Mouse (Mus musculus): ENCODE results near the gene Fam149a. TPM values are rescaled to one million over a fixed set of nuclear protein-coding genes. Genes with fewer than 3 reads are reported as not detected.

The Fam149a gene
- 10.0 and 10.1 TPM in 2 replicates for polyA plus RNA-seq (2021; fragmentation: Nextera tagmentation)
- long read RNA-seq, experiment 1, transcript Fam149a-203 (14 exons, 2,661 nt) = major isoform, 7 of 16 reads
- long read RNA-seq, experiment 1, partial matches to known transcripts = 5 of 16 reads
- long read RNA-seq, experiment 1, other reads (novel, unspliced or antisense) = 4 of 16 reads
- long read RNA-seq, experiment 2, full-length matches to known transcripts = 48 of 59 reads
- long read RNA-seq, experiment 2, partial matches to known transcripts = 5 of 59 reads
- long read RNA-seq, experiment 2, other reads (novel, unspliced or antisense) = 6 of 59 reads

DNA sequence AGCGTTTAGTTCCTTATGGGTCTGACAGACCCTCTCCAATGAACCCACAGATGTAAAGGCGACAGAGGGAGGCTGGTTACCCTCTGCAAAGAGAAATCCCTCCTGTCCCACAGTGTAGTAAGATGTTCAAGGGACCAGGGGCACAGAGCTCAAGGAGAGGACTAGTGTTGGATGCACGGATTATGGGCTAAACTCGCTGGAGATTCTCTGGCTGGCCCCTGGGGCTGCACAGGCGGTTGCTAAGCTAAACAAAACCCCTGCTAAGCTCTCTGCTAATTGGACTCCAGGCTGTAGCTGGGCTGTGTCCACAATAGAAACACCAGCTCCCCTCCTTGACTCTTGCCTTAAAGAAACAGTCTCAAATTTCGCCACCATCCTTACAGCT, at the start of gene Fam149a:
TSS of gene Fam149a (minus strand) at position 329 of the 385 bp plus-strand sequence.

DNA sequence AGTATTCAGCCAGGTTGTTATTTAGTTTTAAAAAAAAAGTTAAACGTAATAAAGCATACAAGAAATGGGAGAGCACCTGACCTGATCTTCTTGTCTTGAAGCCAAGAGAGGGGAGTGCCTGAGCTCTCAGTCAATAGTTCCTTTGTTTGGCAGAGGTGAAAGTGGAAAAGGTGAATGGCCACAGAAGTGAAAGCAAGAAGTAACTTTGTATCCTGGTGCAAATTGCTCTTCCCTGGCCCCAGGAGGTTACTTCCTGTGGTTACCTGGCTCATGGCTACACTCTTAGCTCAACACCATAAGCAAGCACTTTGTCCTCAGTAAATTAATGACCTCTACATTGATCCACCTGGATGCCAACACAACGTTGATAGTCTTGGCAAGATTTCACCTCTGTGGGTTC, 28.8 kb upstream of the Fam149a start, which contains the start of gene Tlr3:
TSS of gene Tlr3 (minus strand) at position 199 of the 400 bp plus-strand sequence.

DNA sequence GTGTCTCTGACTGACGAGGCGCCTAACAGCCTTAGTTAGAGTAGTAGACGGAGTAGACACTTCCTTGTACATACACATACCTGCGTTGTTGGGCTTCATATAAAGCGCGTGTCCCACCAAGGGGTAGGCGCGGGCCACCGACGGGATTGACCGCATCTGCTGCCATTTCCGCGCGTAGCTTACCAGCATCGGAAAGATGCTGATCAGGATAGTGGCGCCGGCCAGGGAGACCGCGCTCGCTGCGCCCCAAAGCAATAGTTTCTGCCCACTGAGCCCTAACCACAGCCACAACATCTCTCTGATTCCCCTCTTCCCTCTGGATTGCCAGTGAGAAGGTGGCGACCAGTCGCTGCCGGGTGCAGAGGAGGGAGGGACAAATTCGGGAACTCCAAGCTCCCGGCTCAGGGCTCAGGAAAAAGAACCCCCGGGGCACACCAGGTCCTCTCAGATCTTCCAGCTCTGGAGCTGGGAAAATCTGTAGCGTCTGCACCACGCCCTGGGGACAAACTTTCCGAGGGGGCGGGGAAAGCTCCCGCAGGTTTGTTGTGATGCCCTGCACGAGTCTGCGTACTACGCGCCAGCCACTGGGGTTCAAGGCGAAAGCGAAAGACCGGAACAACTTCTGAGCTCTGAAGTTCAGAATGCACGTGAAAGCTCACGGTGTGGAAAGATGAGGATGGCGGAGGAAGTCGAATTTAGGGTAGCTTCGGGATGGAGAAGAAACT, 49.2 kb downstream of the Fam149a start, which contains the start of gene Cyp4v3:
TSS of gene Cyp4v3 (minus strand) at position 532 of the 725 bp plus-strand sequence.

DNA sequence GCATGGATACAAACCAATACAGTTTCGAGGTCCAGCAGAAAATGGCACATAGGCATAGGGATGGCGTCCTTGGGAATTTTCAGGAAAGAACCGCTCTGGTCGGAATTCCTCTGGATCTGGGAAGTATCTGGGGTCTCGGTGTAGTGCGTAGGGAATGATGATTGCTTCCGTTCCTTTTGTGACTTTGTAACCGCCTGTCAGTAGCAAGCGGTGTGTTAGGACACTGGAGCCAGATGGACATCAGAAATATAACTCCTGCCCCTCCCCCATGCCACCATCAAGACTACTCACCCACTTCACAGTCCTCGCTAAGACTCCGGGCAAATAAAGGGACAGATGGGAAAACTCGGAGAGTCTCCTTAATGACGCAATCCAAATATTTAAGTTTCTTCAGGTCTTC, 73.7 kb downstream of the Fam149a start, which contains the start of gene Gm45753:
TSS of gene Gm45753 (minus strand) at position 101 of the 400 bp plus-strand sequence.

DNA sequence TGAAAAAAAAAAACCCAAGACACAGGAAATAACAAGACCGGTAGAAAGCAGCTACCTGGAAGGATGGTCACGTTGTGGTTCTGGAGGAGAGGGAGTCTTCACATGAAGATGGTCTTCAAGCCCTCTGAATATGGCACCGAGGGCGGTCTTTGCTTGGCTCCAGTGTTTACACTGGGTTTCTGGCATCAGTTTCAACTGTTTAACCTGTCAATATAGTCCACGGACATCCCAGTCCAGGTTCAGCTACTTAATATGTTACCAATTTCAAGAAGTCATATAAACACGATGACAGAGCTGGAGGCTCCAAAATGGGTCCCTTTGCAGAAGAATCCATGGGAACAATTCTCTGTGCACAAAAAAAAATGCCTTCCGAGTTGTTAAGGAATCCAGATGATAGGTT, 87.4 kb downstream of the Fam149a start, which contains the start of gene Klkb1:
TSS of gene Klkb1 (minus strand) at position 173 of the 400 bp plus-strand sequence.

Other genes with a start within 250 kb of the Fam149a start
- not detected in 2 replicates for gene F11, start 120.3 kb downstream of the Fam149a start, polyA plus RNA-seq (2021; fragmentation: Nextera tagmentation)
- gene Klkb1, start 87.4 kb downstream of the Fam149a start, polyA plus RNA-seq (2021; fragmentation: Nextera tagmentation) = 0.06 and 0.09 TPM in 2 replicates
- not detected in 2 replicates for gene Gm45753, start 73.8 kb downstream of the Fam149a start, polyA plus RNA-seq (2021; fragmentation: Nextera tagmentation)
- gene Cyp4v3, start 49.1 kb downstream of the Fam149a start, polyA plus RNA-seq (2021; fragmentation: Nextera tagmentation) = 4.2 and 4.6 TPM in 2 replicates
- 12.6 and 13.6 TPM in 2 replicates for gene Tlr3, start 28.8 kb upstream of the Fam149a start, polyA plus RNA-seq (2021; fragmentation: Nextera tagmentation)
- gene Sorbs2, start 125.5 kb upstream of the Fam149a start, polyA plus RNA-seq (2021; fragmentation: Nextera tagmentation) = 40.2 and 43.5 TPM in 2 replicates

Data from layer of hippocampus, adult 6 months (tissue).